Mouse (Mus musculus) myocyte (in vitro differentiated cells): ENCODE results near the gene Npas2. TPM values are rescaled to one million over a fixed set of nuclear protein-coding genes. Genes with fewer than 3 reads are reported as not detected.

ENCODE experiments used
- H3K27me3 ChIP-seq: one replicate; pipeline ENCODE4 v1.6.1; 2011; ENCODE audit not compliant: control insufficient read depth, insufficient read depth, insufficient read length
- H3K36me3 ChIP-seq: one replicate; pipeline ENCODE4 v1.6.1; 2011; ENCODE audit not compliant: control insufficient read depth, insufficient read depth
- H3K4me2 ChIP-seq: one replicate; pipeline ENCODE4 v1.6.1; 2011; ENCODE audit warnings: low read depth, control low read depth
- H3K4me3 ChIP-seq: one replicate; pipeline ENCODE4 v1.5.1; 2011; ENCODE audit warnings: mild to moderate bottlenecking, control low read depth, moderate library complexity
- H3K79me2 ChIP-seq: one replicate; pipeline ENCODE4 v1.6.1; 2011; ENCODE audit not compliant: control insufficient read depth, insufficient read depth
- H3ac ChIP-seq: one replicate; pipeline ENCODE4 v1.6.1; 2011; ENCODE audit not compliant: control insufficient read depth, insufficient read length
- CEBPB ChIP-seq: IDR thresholded peaks from 2 replicates; pipeline ENCODE4 v1.6.1; 2011; ENCODE audit warnings: mild to moderate bottlenecking, moderate library complexity; ENCODE audit not compliant: poor library complexity, insufficient read depth, severe bottlenecking
- E2F4 ChIP-seq: IDR thresholded peaks from one replicate; pipeline ENCODE4 v1.6.1; 2011; ENCODE audit warnings: mild to moderate bottlenecking, control low read depth, moderate library complexity; ENCODE audit not compliant: insufficient read depth
- MAX ChIP-seq: IDR thresholded peaks from one replicate; pipeline ENCODE4 v1.6.1; 2011; ENCODE audit warnings: low read depth, mild to moderate bottlenecking, control low read depth
- MYOD1 ChIP-seq, 3 experiments: IDR thresholded peaks; one replicate each; pipeline ENCODE4 v1.6.1; 2011; ENCODE audit warnings: control low read depth in 2 of 3, low read depth in 2 of 3, mild to moderate bottlenecking in 2 of 3, moderate library complexity in 1 of 3; ENCODE audit not compliant: insufficient read length in 2 of 3, control insufficient read depth in 1 of 3
- MYOG ChIP-seq, 3 experiments: IDR thresholded peaks; one replicate each; pipeline ENCODE4 v1.6.1; 2011; ENCODE audit warnings: control low read depth in 2 of 3, low read depth in 2 of 3, mild to moderate bottlenecking in 2 of 3; ENCODE audit not compliant: insufficient read length in 2 of 3, control insufficient read depth in 1 of 3, insufficient read depth in 1 of 3
- POLR2A ChIP-seq: IDR thresholded peaks from one replicate; pipeline ENCODE4 v1.6.1; 2011; ENCODE audit warnings: low read depth, mild to moderate bottlenecking, control low read depth, moderate library complexity; ENCODE audit not compliant: insufficient read length
- POLR2AphosphoS2 ChIP-seq: IDR thresholded peaks from one replicate; pipeline ENCODE4 v1.6.1; 2011; ENCODE audit warnings: low read depth, control low read depth; ENCODE audit not compliant: insufficient read length
- REST ChIP-seq: IDR thresholded peaks from one replicate; pipeline ENCODE4 v1.6.1; 2011; ENCODE audit warnings: mild to moderate bottlenecking, control low read depth, moderate library complexity; ENCODE audit not compliant: insufficient read depth, insufficient read length
- SRF ChIP-seq: IDR thresholded peaks from one replicate; pipeline ENCODE4 v1.6.1; 2011; ENCODE audit warnings: low read depth; ENCODE audit not compliant: control insufficient read depth, insufficient read length
- TCF12 ChIP-seq: IDR thresholded peaks from one replicate; pipeline ENCODE4 v1.6.1; 2011; ENCODE audit warnings: mild to moderate bottlenecking, control low read depth; ENCODE audit not compliant: poor library complexity, insufficient read depth, severe bottlenecking
- TCF3 ChIP-seq: IDR thresholded peaks from one replicate; pipeline ENCODE4 v1.6.1; 2011; ENCODE audit warnings: low read depth, control low read depth; ENCODE audit not compliant: insufficient read length
- USF1 ChIP-seq: IDR thresholded peaks from one replicate; pipeline ENCODE4 v1.6.1; 2011; ENCODE audit warnings: low read depth, mild to moderate bottlenecking, control low read depth, moderate library complexity
- polyA plus RNA-seq: library from polyadenylated mRNA; unstranded; fragments of >200 nt; fragmentation: generic; extraction: Trizol; gene quantifications from one replicate; pipeline ENCODE4 v1.2.1, GENCODE M21; 2012; ENCODE audit warnings: missing spikeins

Gene Npas2
- polyA plus RNA-seq, 1 experiment: 0.01 TPM

DNA sequence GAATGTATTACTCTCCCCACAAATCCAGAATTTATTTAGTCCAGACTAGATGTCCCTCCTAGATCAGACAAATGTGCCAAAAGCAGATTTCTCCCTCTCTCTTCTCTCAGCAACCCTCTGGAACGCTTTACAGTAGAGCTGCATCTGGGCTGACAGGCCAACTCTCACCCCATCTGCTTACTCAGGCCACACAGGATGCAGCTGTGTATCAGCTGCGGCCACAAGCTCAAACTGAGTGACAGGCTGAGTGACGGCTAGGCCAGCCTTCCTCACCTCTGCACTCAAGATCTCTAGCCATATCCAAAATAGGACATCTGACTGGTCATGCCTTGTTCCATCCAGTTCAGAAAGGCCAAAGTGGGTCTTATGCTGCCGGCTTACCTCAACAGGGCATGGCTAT is 202.8 kb downstream of the Npas2 start:
- H3ac ChIP-seq: no peak overlapping the region
- no peak overlapping the region for H3K4me3 ChIP-seq
- H3K79me2 ChIP-seq: no peaks in the 10 kb centered on the region
- no peaks in the 10 kb centered on the region for H3K36me3 ChIP-seq
- H3K4me2 ChIP-seq: no peak overlapping the region
- TF ChIP-seq CEBPB (no peak), REST (no peak), MYOG (IDR thresholded peaks at IDR 0.05; ENCODE audit: control insufficient read depth in 1 of 3, insufficient read depth in 1 of 3, insufficient read length in 2 of 3, low read depth in 2 of 3) (peak in 1 of 3 experiments; percentile 38), MAX (no peak), POLR2A (no peak), MYOD1 (IDR thresholded peaks at IDR 0.05; ENCODE audit: control insufficient read depth in 1 of 3, insufficient read length in 2 of 3, low read depth in 2 of 3) (peak in 1 of 3 experiments; percentile 80)
- H3K27me3 ChIP-seq: no peaks in the 10 kb centered on the region

DNA sequence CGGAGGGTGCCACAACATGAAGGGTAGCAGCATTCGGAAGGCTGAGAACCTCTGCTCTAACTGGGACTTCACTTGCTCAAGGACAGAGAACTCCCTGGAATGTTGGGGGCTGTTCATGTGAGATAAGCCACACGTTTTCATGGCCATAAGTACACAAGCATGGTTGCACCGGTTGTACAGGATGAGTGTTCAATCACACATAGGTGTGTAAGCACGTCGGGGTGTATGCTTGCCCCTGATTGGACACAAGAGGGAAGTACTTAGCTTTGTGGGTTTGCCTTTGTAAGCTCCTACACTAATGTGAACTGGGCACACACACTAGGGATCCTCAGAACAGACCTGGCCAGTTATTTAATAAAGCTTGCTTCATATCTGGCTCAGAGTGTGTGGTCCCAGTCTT is 204.8 kb downstream of the Npas2 start:
- Histone ChIP-seq H3K79me2 (no peaks in the 10 kb centered on the region), H3K4me2 (no peak overlapping the region), H3K27me3 (peaks cover 7% of the 10 kb centered on the region), H3ac (no peak overlapping the region), H3K36me3 (no peaks in the 10 kb centered on the region), H3K4me3 (no peak overlapping the region)
- TF ChIP-seq TCF3 (no peak), E2F4 (no peak), USF1 (no peak), MYOD1 (IDR thresholded peaks at IDR 0.05; ENCODE audit: control insufficient read depth in 1 of 3, insufficient read length in 2 of 3, low read depth in 2 of 3) (no peak), SRF (no peak), TCF12 (no peak), MYOG (IDR thresholded peaks at IDR 0.05; ENCODE audit: control insufficient read depth in 1 of 3, insufficient read depth in 1 of 3, insufficient read length in 2 of 3, low read depth in 2 of 3) (no peak), CEBPB (no peak), MAX (no peak), POLR2A (no peak), POLR2AphosphoS2 (no peak), REST (no peak)

DNA sequence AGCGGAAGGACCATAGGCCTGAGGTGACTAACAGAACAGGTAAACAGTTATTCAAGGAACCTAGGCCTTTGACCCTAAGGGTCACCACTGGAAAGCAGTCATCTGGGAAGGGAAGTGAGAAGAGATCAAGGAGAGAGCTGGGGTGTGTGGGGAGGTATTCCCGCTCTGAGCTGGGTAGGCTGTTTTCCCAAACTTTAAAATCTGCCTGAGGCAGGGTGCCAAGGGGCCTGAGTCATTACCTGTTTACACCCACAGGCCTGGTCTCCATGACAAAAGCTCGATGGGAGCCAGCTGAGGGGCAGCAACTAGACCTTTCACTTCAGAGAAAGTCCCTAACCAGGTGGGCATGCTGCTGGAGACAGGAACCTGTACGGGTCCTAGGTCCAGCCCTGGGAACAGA is 205.7 kb downstream of the Npas2 start:
- H3K4me3 ChIP-seq: no peak overlapping the region
- H3K4me2 ChIP-seq: no peak overlapping the region
- no peak for TF ChIP-seq TCF3
- no peak for TF ChIP-seq E2F4
- TF ChIP-seq MYOG (IDR thresholded peaks at IDR 0.05; ENCODE audit: control insufficient read depth in 1 of 3, insufficient read depth in 1 of 3, insufficient read length in 2 of 3, low read depth in 2 of 3): no peak
- no peak for TF ChIP-seq REST
- TF ChIP-seq MYOD1 (IDR thresholded peaks at IDR 0.05; ENCODE audit: control insufficient read depth in 1 of 3, insufficient read length in 2 of 3, low read depth in 2 of 3): no peak
- TF ChIP-seq USF1: no peak
- TF ChIP-seq SRF: no peak
- no peak for TF ChIP-seq CEBPB
- no peak for TF ChIP-seq TCF12
- no peak for TF ChIP-seq POLR2AphosphoS2
- TF ChIP-seq POLR2A: no peak
- TF ChIP-seq MAX: no peak
- no peak overlapping the region for H3ac ChIP-seq
- H3K79me2 ChIP-seq: no peaks in the 10 kb centered on the region
- H3K27me3 ChIP-seq: peaks cover 11% of the 10 kb centered on the region
- H3K36me3 ChIP-seq: no peaks in the 10 kb centered on the region

DNA sequence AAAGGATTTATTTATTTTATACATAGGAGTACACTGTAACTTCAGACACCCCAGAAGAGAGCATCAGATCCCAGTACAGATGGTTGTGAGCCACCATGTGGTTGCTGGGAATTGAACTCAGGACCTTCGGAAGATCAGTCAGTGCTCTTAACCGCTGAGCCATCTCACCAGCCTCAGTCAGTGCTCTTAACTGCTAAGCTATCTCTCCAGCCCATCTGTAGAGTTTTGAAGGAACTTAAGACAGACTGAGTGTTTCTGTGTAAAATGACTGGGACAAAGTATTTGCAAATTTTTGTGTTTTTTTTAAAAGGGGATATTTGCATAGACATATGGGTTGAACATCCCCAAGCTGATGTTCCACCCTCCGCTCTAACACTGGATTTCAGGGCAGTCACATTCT is 206.6 kb downstream of the Npas2 start:
- Histone ChIP-seq H3K4me2 (no peak overlapping the region), H3K4me3 (no peak overlapping the region), H3K36me3 (no peaks in the 10 kb centered on the region), H3ac (no peak overlapping the region), H3K27me3 (peaks cover 12% of the 10 kb centered on the region), H3K79me2 (no peaks in the 10 kb centered on the region)
- TF ChIP-seq POLR2AphosphoS2: no peak
- TF ChIP-seq SRF: no peak
- TF ChIP-seq USF1: no peak
- TF ChIP-seq TCF3: no peak
- TF ChIP-seq MYOD1 (IDR thresholded peaks at IDR 0.05; ENCODE audit: control insufficient read depth in 1 of 3, insufficient read length in 2 of 3, low read depth in 2 of 3): no peak
- TF ChIP-seq POLR2A: no peak
- TF ChIP-seq REST: no peak
- TF ChIP-seq TCF12: no peak
- no peak for TF ChIP-seq E2F4
- TF ChIP-seq MAX: no peak
- no peak for TF ChIP-seq MYOG (IDR thresholded peaks at IDR 0.05; ENCODE audit: control insufficient read depth in 1 of 3, insufficient read depth in 1 of 3, insufficient read length in 2 of 3, low read depth in 2 of 3)
- TF ChIP-seq CEBPB: no peak

DNA sequence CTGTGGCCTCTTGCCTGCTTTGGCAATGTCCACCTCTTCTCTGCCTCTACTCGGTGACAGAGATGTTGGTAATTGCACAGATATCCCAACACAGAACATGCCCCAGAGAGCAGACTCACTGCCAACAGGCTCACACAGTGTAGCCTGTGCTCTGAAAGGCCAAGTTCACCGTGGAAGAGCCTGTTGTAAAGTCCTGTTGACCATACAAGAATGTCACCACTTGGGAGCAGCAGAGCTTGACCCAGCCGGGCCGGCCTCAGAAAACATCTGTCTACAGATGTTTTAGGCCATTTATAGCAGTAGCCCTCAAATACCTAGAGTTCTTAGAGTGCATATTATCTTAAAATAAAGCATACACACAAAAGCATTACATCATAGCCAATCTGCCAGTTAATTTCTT is 213.6 kb downstream of the Npas2 start:
- no peak overlapping the region for H3K4me2 ChIP-seq
- H3K4me3 ChIP-seq: no peak overlapping the region
- TF ChIP-seq MAX (no peak), TCF12 (no peak), CEBPB (no peak), TCF3 (no peak), REST (no peak), USF1 (no peak), E2F4 (no peak), POLR2A (no peak), MYOG (IDR thresholded peaks at IDR 0.05; ENCODE audit: control insufficient read depth in 1 of 3, insufficient read depth in 1 of 3, insufficient read length in 2 of 3, low read depth in 2 of 3) (no peak), POLR2AphosphoS2 (no peak), MYOD1 (IDR thresholded peaks at IDR 0.05; ENCODE audit: control insufficient read depth in 1 of 3, insufficient read length in 2 of 3, low read depth in 2 of 3) (no peak), SRF (no peak)
- no peak overlapping the region for H3ac ChIP-seq
- no peaks in the 10 kb centered on the region for H3K36me3 ChIP-seq
- no peaks in the 10 kb centered on the region for H3K79me2 ChIP-seq
- H3K27me3 ChIP-seq: peaks cover 20% of the 10 kb centered on the region
